Mouse (Mus musculus) midbrain, embryonic 15.5 days (tissue): ENCODE data around the gene Fam13c. TPM values are rescaled to one million over a fixed set of nuclear protein-coding genes. Genes with fewer than 3 reads are reported as not detected.

Experiments
- ATAC-seq: fragments of 200-750 bp; cut with Nextera tagmentation; replicated peaks from 2 replicates; pipeline ENCODE4 v1.8.0; 2017; ENCODE audit warnings: moderate TSS enrichment
- H3K27ac ChIP-seq: fragments of 300-500 bp; sonication (generic); 2 replicates; pipeline ENCODE4 v1.5.1; 2015; ENCODE audit warnings: mild to moderate bottlenecking, inconsistent platforms
- H3K27me3 ChIP-seq: fragments of 300-500 bp; sonication (generic); replicated peaks from 2 replicates; pipeline ENCODE4 v1.6.1; 2015; ENCODE audit warnings: inconsistent platforms
- H3K36me3 ChIP-seq: fragments of 300-500 bp; sonication (generic); replicated peaks from 2 replicates; pipeline ENCODE4 v1.6.1; 2015; ENCODE audit warnings: inconsistent platforms
- H3K4me1 ChIP-seq: fragments of 300-500 bp; sonication (generic); 2 replicates; pipeline ENCODE4 v1.6.1; 2015; ENCODE audit warnings: inconsistent platforms
- H3K4me2 ChIP-seq: fragments of 300-500 bp; sonication (generic); 2 replicates; pipeline ENCODE4 v1.6.1; 2015; ENCODE audit warnings: inconsistent platforms, mild to moderate bottlenecking, moderate library complexity
- H3K4me3 ChIP-seq: fragments of 300-500 bp; sonication (generic); 2 replicates; pipeline ENCODE4 v1.5.1; 2015; ENCODE audit warnings: mild to moderate bottlenecking, inconsistent platforms
- H3K9ac ChIP-seq: fragments of 300-500 bp; sonication (generic); 2 replicates; pipeline ENCODE4 v1.6.1; 2015; ENCODE audit warnings: mild to moderate bottlenecking, inconsistent platforms
- H3K9me3 ChIP-seq: fragments of 300-500 bp; sonication (generic); 2 replicates; pipeline ENCODE4 v1.6.1; 2016; ENCODE audit warnings: inconsistent platforms
- WGBS: fragments of 180-500 bp; shearing (Covaris S2); methylation state at CpG from one replicate; pipeline ENCODE4 v1.1.7; 2015; ENCODE audit warnings: mixed read lengths; 5-methylcytosine and 5-hydroxymethylcytosine counted together
- polyA plus RNA-seq: library from polyadenylated mRNA; unstranded; fragments of >200 nt; fragmentation: Nextera tagmentation; extraction: Ambion mirVana; gene quantifications from 2 replicates; pipeline ENCODE4 v1.2.1, GENCODE M21; 2015

The Fam13c gene
- polyA plus RNA-seq, 1 experiment from 2014 or later = 36.0 TPM

- H3K27ac ChIP-seq = no peak overlapping the region
- H3K4me1 ChIP-seq = peaks cover 15% of the 10 kb centered on the region
- H3K9me3 ChIP-seq = no peaks in the 10 kb centered on the region
- H3K27me3 ChIP-seq = no peaks in the 10 kb centered on the region
- H3K36me3 ChIP-seq = no peaks in the 10 kb centered on the region
- no peak overlapping the region for H3K9ac ChIP-seq
- no peak overlapping the region for H3K4me3 ChIP-seq
- no peak overlapping the region for H3K4me2 ChIP-seq
- ATAC-seq = no peak
Measured at GRCm38 (mm10) chr10:70505395-70505794, 65.1 kb downstream of the Fam13c start.

DNA sequence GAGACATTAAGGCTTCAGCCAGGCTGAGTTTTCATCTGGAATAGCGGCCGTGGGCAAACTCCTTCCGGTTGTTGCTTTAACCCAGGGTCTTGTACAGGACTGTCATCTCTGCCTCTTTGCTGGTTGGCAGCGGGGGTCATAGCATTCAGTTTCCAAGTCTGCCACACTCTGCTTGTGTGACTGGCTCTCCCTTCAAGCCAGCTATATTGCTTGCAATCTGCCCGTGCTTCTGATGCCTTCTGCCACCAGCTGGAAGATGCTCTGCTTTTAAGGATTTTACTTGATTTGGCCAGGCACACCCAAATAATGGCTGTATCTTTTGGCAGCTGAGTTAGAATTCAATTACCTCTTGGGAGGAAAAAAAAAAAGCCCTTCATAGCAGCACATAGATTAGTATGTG is 65.6 kb downstream of the Fam13c start:
- Histone ChIP-seq H3K36me3 (no peaks in the 10 kb centered on the region), H3K9ac (no peak overlapping the region), H3K4me1 (peaks cover 15% of the 10 kb centered on the region), H3K4me2 (no peak overlapping the region), H3K4me3 (no peak overlapping the region), H3K9me3 (no peaks in the 10 kb centered on the region), H3K27ac (peak overlapping the region; percentile 28; the same call in 1 of the 2 replicates), H3K27me3 (no peaks in the 10 kb centered on the region)
- 73% methylated on average over 5 of the region's 5 CpGs for WGBS
- no peak for ATAC-seq

- no peak overlapping the region for H3K4me2 ChIP-seq
- H3K4me1 ChIP-seq = peaks cover 15% of the 10 kb centered on the region
- no peak for ATAC-seq
- H3K9ac ChIP-seq = no peak overlapping the region
- H3K27me3 ChIP-seq = no peaks in the 10 kb centered on the region
- H3K4me3 ChIP-seq = no peak overlapping the region
- no peaks in the 10 kb centered on the region for H3K36me3 ChIP-seq
- no peaks in the 10 kb centered on the region for H3K9me3 ChIP-seq
- peak overlapping the region; percentile 34; the same call in 1 of the 2 replicates for H3K27ac ChIP-seq
- WGBS = 42% methylated on average over 15 of the region's 15 CpGs
Measured at GRCm38 (mm10) chr10:70506499-70507168, 66.4 kb downstream of the Fam13c start.

GRCm38 (mm10) chr10:70507880-70508279 is 67.6 kb downstream of the Fam13c start:
- WGBS = 94% methylated on average over 3 of the region's 3 CpGs
- no peak overlapping the region for H3K4me2 ChIP-seq
- no peak for ATAC-seq

GRCm38 (mm10) chr10:70514848-70515247 is 74.6 kb downstream of the Fam13c start:
- no peak overlapping the region for H3K27ac ChIP-seq
- peaks cover 8% of the 10 kb centered on the region for H3K4me1 ChIP-seq
- no peaks in the 10 kb centered on the region for H3K9me3 ChIP-seq
- 92% methylated on average over 9 of the region's 9 CpGs for whole genome bisulfite sequencing
- H3K4me3 ChIP-seq = no peak overlapping the region
- no peak overlapping the region for H3K9ac ChIP-seq
- H3K4me2 ChIP-seq = no peak overlapping the region
- no peaks in the 10 kb centered on the region for H3K36me3 ChIP-seq
- H3K27me3 ChIP-seq = no peaks in the 10 kb centered on the region
- no peak for ATAC-seq

More at GRCm38 (mm10) chr10:70507880-70508279, 67.6 kb downstream of the Fam13c start:
- Histone ChIP-seq H3K9ac (no peak overlapping the region), H3K4me3 (no peak overlapping the region), H3K27ac (no peak overlapping the region), H3K36me3 (no peaks in the 10 kb centered on the region), H3K9me3 (no peaks in the 10 kb centered on the region), H3K4me1 (peaks cover 15% of the 10 kb centered on the region), H3K27me3 (no peaks in the 10 kb centered on the region)

- H3K9ac ChIP-seq = no peak overlapping the region
- H3K36me3 ChIP-seq = no peaks in the 10 kb centered on the region
- ATAC-seq = no peak
- H3K4me2 ChIP-seq = no peak overlapping the region
- no peak overlapping the region for H3K4me3 ChIP-seq
- no peaks in the 10 kb centered on the region for H3K9me3 ChIP-seq
- peaks cover 26% of the 10 kb centered on the region for H3K4me1 ChIP-seq
- no peaks in the 10 kb centered on the region for H3K27me3 ChIP-seq
- WGBS = 94% methylated on average over 8 of the region's 8 CpGs
- no peak overlapping the region for H3K27ac ChIP-seq
Measured at GRCm38 (mm10) chr10:70516661-70517060, 76.4 kb downstream of the Fam13c start.

DNA sequence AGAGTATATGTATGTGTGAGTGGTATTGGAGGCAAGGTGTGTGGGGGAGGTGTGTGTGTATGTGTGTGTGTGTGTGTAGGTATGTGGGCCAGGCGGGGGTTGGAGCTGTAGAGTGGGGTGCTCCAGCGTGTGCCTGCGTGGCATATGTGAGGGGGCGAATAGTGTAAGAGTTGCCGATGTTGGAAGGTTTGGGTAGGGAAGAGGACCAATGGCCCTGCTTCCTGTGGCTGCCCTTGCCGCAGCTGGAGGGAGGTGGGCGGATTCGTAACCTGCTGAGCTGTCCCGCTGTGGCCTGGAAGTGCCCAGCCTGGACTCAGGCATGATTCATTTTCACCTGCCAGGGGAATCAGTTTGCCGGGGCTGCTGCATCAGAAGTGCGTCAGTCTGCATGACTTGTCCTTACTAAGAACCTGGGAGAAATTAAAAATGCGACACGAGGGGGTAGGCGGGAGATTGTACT is 79.4 kb downstream of the Fam13c start:
- H3K27ac ChIP-seq = peak overlapping the region; percentile 82
- peak overlapping the region; percentile 83 for H3K4me2 ChIP-seq
- ATAC-seq = peak; percentile 32; the same call in 1 of the 2 replicates
- peak overlapping the region; percentile 43 for H3K9ac ChIP-seq
- no peaks in the 10 kb centered on the region; the same call in 1 of the 2 replicates for H3K36me3 ChIP-seq
- peaks cover 31% of the 10 kb centered on the region for H3K4me1 ChIP-seq
- H3K27me3 ChIP-seq = no peaks in the 10 kb centered on the region
- 10% methylated on average over 14 of the region's 14 CpGs for WGBS
- no peaks in the 10 kb centered on the region for H3K9me3 ChIP-seq
- peak overlapping the region; percentile 44 for H3K4me3 ChIP-seq

DNA sequence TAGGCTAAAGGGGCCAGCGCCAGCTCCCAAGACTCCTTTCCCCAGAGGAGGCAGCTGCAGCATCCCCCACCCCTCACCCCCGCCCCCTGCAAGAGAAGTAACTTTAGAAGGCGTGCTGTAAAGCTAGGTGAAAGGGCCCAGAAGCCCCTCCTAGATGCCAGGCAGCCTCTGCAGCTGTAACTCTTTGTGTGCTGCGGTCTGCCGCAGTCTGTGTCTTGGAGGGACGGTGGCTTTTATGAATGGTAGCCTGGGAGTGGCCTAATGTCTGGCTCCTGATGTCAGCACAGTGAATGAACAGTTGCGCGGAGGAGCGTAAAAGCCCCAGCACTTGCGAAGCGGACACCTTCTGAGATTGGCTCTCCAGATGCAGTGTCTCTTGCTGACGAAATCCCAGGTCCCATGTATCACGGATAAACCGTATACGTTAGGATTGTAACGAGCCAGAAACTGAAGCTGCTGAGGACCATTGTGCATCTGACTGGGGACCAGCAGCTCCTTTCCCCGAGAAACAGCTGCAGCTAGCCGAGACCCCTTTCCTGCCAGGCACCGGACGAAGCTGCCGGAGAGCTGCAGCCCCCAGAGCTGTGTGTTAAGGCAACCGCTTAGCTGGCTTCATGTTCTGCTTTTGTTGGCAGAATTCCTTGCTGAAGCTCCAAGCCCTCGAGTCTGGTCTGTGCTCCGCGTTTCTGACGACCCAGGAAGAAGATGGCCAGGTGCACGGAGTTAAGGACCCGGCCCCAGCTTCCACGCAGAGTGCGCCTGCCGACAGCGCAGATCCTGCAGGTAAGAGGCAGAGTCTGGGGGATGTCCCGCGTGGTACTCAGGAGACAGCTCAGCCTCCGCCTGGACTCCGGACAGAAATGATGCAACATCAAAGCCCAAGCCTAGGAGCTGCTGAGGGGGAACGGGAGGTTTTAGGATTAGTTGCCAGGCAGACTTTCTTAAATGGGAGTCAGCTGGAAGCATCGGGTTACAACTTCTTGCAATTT is 80.2 kb downstream of the Fam13c start:
- Histone ChIP-seq H3K9ac (peak overlapping the region; percentile 43), H3K27me3 (no peaks in the 10 kb centered on the region), H3K4me3 (peak overlapping the region; percentile 44), H3K4me2 (peak overlapping the region; percentile 83), H3K9me3 (no peaks in the 10 kb centered on the region), H3K4me1 (peaks cover 31% of the 10 kb centered on the region), H3K36me3 (no peaks in the 10 kb centered on the region; the same call in 1 of the 2 replicates), H3K27ac (peak overlapping the region; percentile 82)
- WGBS = 2% methylated on average over 38 of the region's 38 CpGs
- peak; percentile 86 for ATAC-seq

GRCm38 (mm10) chr10:70521379-70521778 is 81.1 kb downstream of the Fam13c start:
- Histone ChIP-seq H3K4me1 (peaks cover 31% of the 10 kb centered on the region), H3K27me3 (no peaks in the 10 kb centered on the region), H3K36me3 (no peaks in the 10 kb centered on the region; the same call in 1 of the 2 replicates), H3K27ac (peak overlapping the region; percentile 82), H3K9me3 (no peaks in the 10 kb centered on the region), H3K4me3 (peak overlapping the region; percentile 44), H3K4me2 (peak overlapping the region; percentile 83), H3K9ac (no peak overlapping the region)
- no peak for ATAC-seq
- 14% methylated on average over 5 of the region's 5 CpGs for WGBS

DNA sequence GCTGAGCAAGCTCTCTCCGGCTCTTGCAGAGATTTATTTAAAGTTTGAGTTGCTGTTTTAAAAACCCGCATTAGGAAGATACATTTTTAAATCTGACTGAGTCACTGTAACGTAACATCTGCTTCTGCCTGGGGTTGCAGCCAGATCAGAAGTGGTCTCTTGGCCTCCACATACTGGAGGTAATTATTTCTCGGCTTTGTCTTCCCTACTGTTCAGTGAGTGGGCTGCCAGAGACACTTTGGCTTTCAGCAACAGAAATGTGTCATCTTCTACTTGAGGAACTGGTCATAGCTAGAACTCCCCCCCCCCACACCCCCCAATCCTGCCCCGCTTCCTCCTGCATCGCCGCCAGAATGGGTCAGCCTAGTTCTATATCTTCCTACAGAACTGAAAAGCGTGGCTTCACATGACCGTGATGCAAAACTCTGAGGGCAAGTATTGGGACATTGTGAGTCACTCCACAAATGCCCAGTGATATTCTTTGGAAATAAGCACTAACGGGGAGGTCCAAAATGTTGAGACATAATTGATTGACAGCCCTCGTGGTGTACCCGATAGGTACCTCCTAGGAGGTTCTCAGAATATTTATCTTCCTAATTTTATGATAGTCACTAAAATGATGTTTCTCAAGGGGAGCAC is 90.0 kb downstream of the Fam13c start:
- H3K9ac ChIP-seq = no peak overlapping the region
- H3K36me3 ChIP-seq = peaks cover 8% of the 10 kb centered on the region; the same call in 1 of the 2 replicates
- H3K9me3 ChIP-seq = no peaks in the 10 kb centered on the region
- H3K4me3 ChIP-seq = no peak overlapping the region
- H3K27me3 ChIP-seq = no peaks in the 10 kb centered on the region
- no peak overlapping the region for H3K4me2 ChIP-seq
- ATAC-seq = no peak
- no peaks in the 10 kb centered on the region for H3K4me1 ChIP-seq
- 91% methylated on average over 12 of the region's 12 CpGs for WGBS
- H3K27ac ChIP-seq = no peak overlapping the region

- Histone ChIP-seq H3K27ac (no peak overlapping the region), H3K4me2 (no peak overlapping the region), H3K9ac (no peak overlapping the region), H3K4me1 (no peaks in the 10 kb centered on the region), H3K27me3 (no peaks in the 10 kb centered on the region), H3K4me3 (no peak overlapping the region), H3K36me3 (peaks cover 12% of the 10 kb centered on the region; the same call in 1 of the 2 replicates), H3K9me3 (no peaks in the 10 kb centered on the region)
- peak; percentile 67; the same call in 1 of the 2 replicates for ATAC-seq
- 84% methylated on average over 9 of the region's 9 CpGs for WGBS
Measured at GRCm38 (mm10) chr10:70532249-70532648, 92.0 kb downstream of the Fam13c start.

- Histone ChIP-seq H3K27me3 (no peaks in the 10 kb centered on the region), H3K4me1 (no peaks in the 10 kb centered on the region), H3K27ac (no peak overlapping the region), H3K36me3 (peaks cover 15% of the 10 kb centered on the region; the same call in 1 of the 2 replicates), H3K4me3 (no peak overlapping the region), H3K9me3 (no peaks in the 10 kb centered on the region), H3K4me2 (no peak overlapping the region), H3K9ac (no peak overlapping the region)
- ATAC-seq = no peak
- 71% methylated on average over 8 of the region's 8 CpGs for WGBS
Measured at GRCm38 (mm10) chr10:70533301-70533781, 93.1 kb downstream of the Fam13c start.
